Mouse (Mus musculus) midbrain, embryonic 12.5 days (tissue): Measurements from ENCODE around the gene Sh2d1b2. TPM values are rescaled to one million over a fixed set of nuclear protein-coding genes. Genes with fewer than 3 reads are reported as not detected.

Experiments
- ATAC-seq: fragments of 200-750 bp; cut with Nextera tagmentation; 2 replicates; pipeline ENCODE4 v1.8.0; 2017; ENCODE audit warnings: low read depth, moderate TSS enrichment, moderate library complexity; ENCODE audit not compliant: low FRiP score
- H3K27ac ChIP-seq: fragments of 300-500 bp; sonication (generic); replicated peaks from 2 replicates; pipeline ENCODE4 v1.5.1; 2016; ENCODE audit warnings: mild to moderate bottlenecking
- H3K27me3 ChIP-seq: fragments of 300-500 bp; sonication (generic); 2 replicates; pipeline ENCODE4 v1.6.1; 2016; ENCODE audit warnings: mild to moderate bottlenecking
- H3K36me3 ChIP-seq: fragments of 300-500 bp; sonication (generic); 2 replicates; pipeline ENCODE4 v1.6.1; 2016
- H3K4me1 ChIP-seq: fragments of 300-500 bp; sonication (generic); 2 replicates; pipeline ENCODE4 v1.6.1; 2016
- H3K4me2 ChIP-seq: fragments of 300-500 bp; sonication (generic); replicated peaks from 2 replicates; pipeline ENCODE4 v1.6.1; 2016; ENCODE audit warnings: mild to moderate bottlenecking, moderate library complexity
- H3K4me3 ChIP-seq: fragments of 300-500 bp; sonication (generic); 2 replicates; pipeline ENCODE4 v1.5.1; 2016; ENCODE audit warnings: mild to moderate bottlenecking
- H3K9ac ChIP-seq: fragments of 300-500 bp; sonication (generic); replicated peaks from 2 replicates; pipeline ENCODE4 v1.6.1; 2016; ENCODE audit warnings: mild to moderate bottlenecking, moderate library complexity
- H3K9me3 ChIP-seq: fragments of 300-500 bp; sonication (generic); 2 replicates; pipeline ENCODE4 v1.6.1; 2016; ENCODE audit warnings: mild to moderate bottlenecking
- WGBS: fragments of 180-500 bp; shearing (Covaris S2); methylation state at CpG from one replicate; pipeline ENCODE4 v1.1.7; 2016; 5-methylcytosine and 5-hydroxymethylcytosine counted together
- polyA plus RNA-seq: library from polyadenylated mRNA; unstranded; fragments of >200 nt; fragmentation: Nextera tagmentation; extraction: Ambion mirVana; gene quantifications from 2 replicates; pipeline ENCODE4 v1.2.1, GENCODE M21; 2016

The Sh2d1b2 gene
- polyA plus RNA-seq, 1 experiment from 2014 or later: not detected

GRCm38 (mm10) chr1:170215590-170215989, 17.0 kb upstream of the Sh2d1b2 start:
- 79% methylated on average over 3 of the region's 3 CpGs for WGBS
- H3K27ac ChIP-seq: no peak overlapping the region
- peaks cover 16% of the 10 kb centered on the region for H3K36me3 ChIP-seq
- peak overlapping the region; percentile 98 for H3K4me3 ChIP-seq
- H3K9me3 ChIP-seq: no peaks in the 10 kb centered on the region
- peaks cover 8% of the 10 kb centered on the region for H3K27me3 ChIP-seq
- peak overlapping the region; percentile 68 for H3K4me2 ChIP-seq
- ATAC-seq: peak; percentile 14; the same call in 1 of the 2 replicates
- H3K9ac ChIP-seq: no peak overlapping the region
- H3K4me1 ChIP-seq: peaks cover 10% of the 10 kb centered on the region

- H3K4me2 ChIP-seq: no peak overlapping the region
- no peak overlapping the region for H3K27ac ChIP-seq
- peaks cover 10% of the 10 kb centered on the region for H3K27me3 ChIP-seq
- WGBS: 84% methylated on average over 6 of the region's 6 CpGs
- no peak overlapping the region for H3K9ac ChIP-seq
- H3K9me3 ChIP-seq: no peaks in the 10 kb centered on the region
- no peaks in the 10 kb centered on the region for H3K36me3 ChIP-seq
- H3K4me3 ChIP-seq: no peak overlapping the region
- H3K4me1 ChIP-seq: peaks cover 9% of the 10 kb centered on the region
- ATAC-seq: no peak
Measured at GRCm38 (mm10) chr1:170218091-170218884, 14.3 kb upstream of the Sh2d1b2 start.

- H3K4me2 ChIP-seq: no peak overlapping the region
- H3K4me3 ChIP-seq: no peak overlapping the region
- H3K27me3 ChIP-seq: peaks cover 11% of the 10 kb centered on the region
- no peak overlapping the region for H3K27ac ChIP-seq
- H3K4me1 ChIP-seq: no peaks in the 10 kb centered on the region
- no peaks in the 10 kb centered on the region for H3K9me3 ChIP-seq
- no peak overlapping the region for H3K9ac ChIP-seq
- H3K36me3 ChIP-seq: no peaks in the 10 kb centered on the region
- no peak for ATAC-seq
Measured at GRCm38 (mm10) chr1:170220351-170220750, 12.2 kb upstream of the Sh2d1b2 start.

GRCm38 (mm10) chr1:170223276-170223675, 9.3 kb upstream of the Sh2d1b2 start:
- H3K27ac ChIP-seq: no peak overlapping the region
- H3K36me3 ChIP-seq: no peaks in the 10 kb centered on the region
- 77% methylated on average over 2 of the region's 2 CpGs for WGBS
- H3K4me2 ChIP-seq: no peak overlapping the region
- ATAC-seq: no peak
- H3K27me3 ChIP-seq: 0 out of 2 replicates have a peak, but pooled peaks cover 3% of the 10 kb centered on the region
- H3K4me1 ChIP-seq: no peaks in the 10 kb centered on the region
- no peak overlapping the region for H3K9ac ChIP-seq
- H3K9me3 ChIP-seq: no peaks in the 10 kb centered on the region
- H3K4me3 ChIP-seq: no peak overlapping the region

GRCm38 (mm10) chr1:170245016-170245415, 12.5 kb downstream of the Sh2d1b2 start:
- H3K9me3 ChIP-seq: no peaks in the 10 kb centered on the region
- peaks cover 8% of the 10 kb centered on the region; the same call in 1 of the 2 replicates for H3K27me3 ChIP-seq
- no peak for ATAC-seq
- 85% methylated on average over 3 of the region's 3 CpGs for WGBS
- H3K27ac ChIP-seq: no peak overlapping the region
- H3K4me1 ChIP-seq: no peaks in the 10 kb centered on the region
- H3K4me3 ChIP-seq: no peak overlapping the region
- H3K36me3 ChIP-seq: no peaks in the 10 kb centered on the region
- H3K9ac ChIP-seq: no peak overlapping the region
- no peak overlapping the region for H3K4me2 ChIP-seq

- Histone ChIP-seq H3K27me3 (0 out of 2 replicates have a peak, but pooled peaks cover 7% of the 10 kb centered on the region), H3K4me1 (0 out of 2 replicates have a peak, but pooled peaks cover 6% of the 10 kb centered on the region), H3K36me3 (no peaks in the 10 kb centered on the region), H3K4me2 (peak overlapping the region; percentile 77), H3K27ac (no peak overlapping the region), H3K9ac (peak overlapping the region; percentile 86), H3K9me3 (no peaks in the 10 kb centered on the region), H3K4me3 (peak overlapping the region; percentile 86)
- peak; percentile 86; the same call in 1 of the 2 replicates for ATAC-seq
- 31% methylated on average over 26 of the region's 30 CpGs for WGBS
Measured at GRCm38 (mm10) chr1:170254893-170255559, 22.5 kb downstream of the Sh2d1b2 start.

- H3K27ac ChIP-seq: no peak overlapping the region
- H3K27me3 ChIP-seq: 0 out of 2 replicates have a peak, but pooled peaks cover 7% of the 10 kb centered on the region
- WGBS: 8% methylated on average over 32 of the region's 32 CpGs
Measured at GRCm38 (mm10) chr1:170255560-170255910, 23.0 kb downstream of the Sh2d1b2 start.

GRCm38 (mm10) chr1:170270281-170270680, 37.7 kb downstream of the Sh2d1b2 start:
- Histone ChIP-seq H3K4me2 (no peak overlapping the region), H3K27me3 (no peaks in the 10 kb centered on the region), H3K4me1 (no peaks in the 10 kb centered on the region), H3K9me3 (0 out of 2 replicates have a peak, but pooled peaks cover 3% of the 10 kb centered on the region), H3K27ac (no peak overlapping the region), H3K36me3 (no peaks in the 10 kb centered on the region), H3K4me3 (no peak overlapping the region), H3K9ac (no peak overlapping the region)
- WGBS: 88% methylated on average over 6 of the region's 6 CpGs
- ATAC-seq: no peak

More at GRCm38 (mm10) chr1:170255560-170255910, 23.0 kb downstream of the Sh2d1b2 start:
- H3K36me3 ChIP-seq: no peaks in the 10 kb centered on the region
- no peaks in the 10 kb centered on the region for H3K9me3 ChIP-seq
- H3K4me1 ChIP-seq: 0 out of 2 replicates have a peak, but pooled peaks cover 6% of the 10 kb centered on the region
- ATAC-seq: peak; percentile 100
- H3K4me2 ChIP-seq: peak overlapping the region; percentile 77
- H3K4me3 ChIP-seq: peak overlapping the region; percentile 86
- H3K9ac ChIP-seq: peak overlapping the region; percentile 86

- H3K27ac ChIP-seq: no peak overlapping the region
- H3K4me3 ChIP-seq: no peak overlapping the region
- H3K4me1 ChIP-seq: no peaks in the 10 kb centered on the region
- H3K27me3 ChIP-seq: no peaks in the 10 kb centered on the region
- 91% methylated on average over 4 of the region's 4 CpGs for WGBS
- H3K36me3 ChIP-seq: no peaks in the 10 kb centered on the region
- ATAC-seq: no peak
- H3K4me2 ChIP-seq: no peak overlapping the region
- no peak overlapping the region for H3K9ac ChIP-seq
- 0 out of 2 replicates have a peak, but pooled peaks cover 3% of the 10 kb centered on the region for H3K9me3 ChIP-seq
Measured at GRCm38 (mm10) chr1:170270696-170271095, 38.1 kb downstream of the Sh2d1b2 start.

GRCm38 (mm10) chr1:170273252-170273651, 40.7 kb downstream of the Sh2d1b2 start:
- Histone ChIP-seq H3K4me3 (no peak overlapping the region), H3K36me3 (no peaks in the 10 kb centered on the region), H3K4me1 (no peaks in the 10 kb centered on the region), H3K4me2 (no peak overlapping the region), H3K27ac (no peak overlapping the region), H3K27me3 (no peaks in the 10 kb centered on the region), H3K9me3 (no peaks in the 10 kb centered on the region), H3K9ac (no peak overlapping the region)
- no peak for ATAC-seq

- no peaks in the 10 kb centered on the region for H3K9me3 ChIP-seq
- no peaks in the 10 kb centered on the region for H3K36me3 ChIP-seq
- no peak within 1 kb of the TSS for H3K4me2 ChIP-seq
- H3K4me3 ChIP-seq: no peak within 1 kb of the TSS
- H3K27ac ChIP-seq: no peak within 1 kb of the TSS
- WGBS: 91% methylated on average over 3 of the region's 3 CpGs
- no peak for ATAC-seq
- H3K9ac ChIP-seq: no peak within 1 kb of the TSS
- no peaks in the 10 kb centered on the region for H3K4me1 ChIP-seq
- H3K27me3 ChIP-seq: no peaks in the 10 kb centered on the region
Measured at GRCm38 (mm10) chr1:170277016-170277415, 44.5 kb downstream of the Sh2d1b2 start, which contains the start of gene Sh2d1b1. Gene Sh2d1b1 (plus strand): TSS chr1:170277320.
